Mouse (Mus musculus) stomach, postnatal 0 days (tissue): ENCODE measurements around the gene Ralbp1.
A peak's percentile ranks its signal among the peaks of the same experiment; 100 is the strongest.

Experiments
- CTCF ChIP-seq: IDR thresholded peaks from 2 replicates; pipeline ENCODE4 v1.5.1; 2016; ENCODE audit warnings: antibody characterized with exemption, low read depth, mild to moderate bottlenecking, moderate library complexity
- EP300 ChIP-seq: optimal IDR thresholded peaks from 2 replicates; pipeline ENCODE3; 2016; ENCODE audit warnings: antibody characterized with exemption

DNA sequence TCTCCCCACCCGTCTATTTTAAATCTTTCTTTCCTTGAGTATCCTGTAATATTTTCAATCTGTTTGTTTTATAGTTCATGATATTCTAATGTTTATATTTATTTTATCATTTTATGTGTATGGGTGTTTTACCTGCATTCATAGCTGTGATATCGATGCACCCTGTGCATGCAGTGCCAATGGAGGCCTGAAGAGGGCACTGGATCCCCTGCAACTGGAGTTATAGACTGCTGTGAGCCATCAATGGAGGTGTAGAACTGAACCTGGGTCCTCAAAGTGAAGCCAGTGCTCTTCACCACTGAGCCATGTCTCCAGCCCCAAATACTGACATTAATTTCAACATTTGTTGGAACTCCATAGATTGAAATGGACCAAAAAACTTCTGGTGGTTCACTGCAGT is 48.1 kb upstream of the Ralbp1 start:
- TF ChIP-seq CTCF (peak; percentile 69), EP300 (no peak)
